Mouse (Mus musculus) 416B (cell line): Measurements from ENCODE around the gene Mlph.

ENCODE experiments used
- DNase-seq: peaks from one replicate; pipeline ENCODE4 v3.0.0; 2011; ENCODE audit warnings: low read depth

Gene Mlph

DNA sequence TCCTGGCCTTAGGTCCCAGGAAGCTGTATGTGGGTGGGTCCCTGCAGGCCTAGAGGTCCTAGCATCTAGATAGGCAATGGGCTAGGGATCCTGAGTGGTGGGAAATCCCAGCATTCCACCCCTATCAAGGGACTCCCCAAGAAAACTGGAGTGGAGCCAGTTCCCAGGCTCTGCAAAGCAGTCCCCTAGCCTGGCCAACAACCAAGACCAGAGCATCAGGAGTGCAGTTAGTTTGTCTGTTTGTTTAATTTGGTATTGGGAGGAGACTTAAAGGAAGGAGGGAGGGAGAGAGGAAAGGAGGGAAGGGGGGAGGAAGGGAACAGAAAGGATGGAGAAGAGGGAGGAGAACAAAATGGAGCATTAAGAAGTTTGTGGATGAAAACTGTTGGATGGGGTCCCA is 5.7 kb upstream of the Mlph start:
- DNase-seq, result no peak

DNA sequence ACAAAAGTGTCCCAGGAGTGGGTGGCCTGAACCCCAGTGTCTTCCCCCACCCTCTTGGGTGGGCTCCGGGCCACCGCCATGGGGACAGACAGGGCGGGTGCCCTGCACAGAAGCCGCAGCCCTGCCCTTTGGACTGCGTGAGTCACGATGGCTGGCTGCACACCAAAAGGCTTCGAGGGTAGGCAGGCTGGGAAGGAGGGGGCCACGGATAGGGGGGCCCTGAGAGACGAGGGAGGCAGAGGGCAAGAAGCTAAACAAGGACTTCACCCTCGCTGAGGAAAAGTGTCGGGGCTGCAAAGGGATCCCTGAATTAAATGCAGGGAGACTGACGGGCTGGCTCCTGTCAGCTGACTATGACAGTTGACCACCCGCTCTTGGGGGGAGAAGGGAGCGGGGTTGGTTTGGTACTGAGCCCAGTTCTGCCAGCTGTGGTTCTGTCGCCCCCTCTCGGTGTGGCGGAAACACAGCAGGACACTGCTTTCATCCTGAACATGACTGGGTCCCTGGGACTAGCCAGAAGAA is 5.2 kb upstream of the Mlph start:
- DNase-seq, result no peak

DNA sequence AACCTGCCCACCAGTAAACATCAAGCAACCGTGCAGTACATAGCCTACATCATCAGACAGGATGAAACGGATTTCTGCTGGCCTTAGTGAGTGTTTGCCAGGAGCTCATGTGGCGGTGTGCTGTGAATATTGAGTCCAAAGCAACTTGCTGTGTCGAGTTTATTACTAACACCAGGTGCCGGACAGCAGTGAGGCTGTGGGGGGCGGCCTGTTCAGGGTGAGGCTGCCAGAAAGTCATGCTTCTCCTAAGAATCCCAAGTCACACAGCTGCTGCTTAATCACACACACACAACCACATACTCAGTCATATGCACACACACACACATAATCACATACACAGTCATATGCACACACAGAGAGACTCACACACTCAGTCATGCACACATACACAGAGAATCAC is 1.7 kb upstream of the Mlph start:
- DNase-seq, result no peak

DNA sequence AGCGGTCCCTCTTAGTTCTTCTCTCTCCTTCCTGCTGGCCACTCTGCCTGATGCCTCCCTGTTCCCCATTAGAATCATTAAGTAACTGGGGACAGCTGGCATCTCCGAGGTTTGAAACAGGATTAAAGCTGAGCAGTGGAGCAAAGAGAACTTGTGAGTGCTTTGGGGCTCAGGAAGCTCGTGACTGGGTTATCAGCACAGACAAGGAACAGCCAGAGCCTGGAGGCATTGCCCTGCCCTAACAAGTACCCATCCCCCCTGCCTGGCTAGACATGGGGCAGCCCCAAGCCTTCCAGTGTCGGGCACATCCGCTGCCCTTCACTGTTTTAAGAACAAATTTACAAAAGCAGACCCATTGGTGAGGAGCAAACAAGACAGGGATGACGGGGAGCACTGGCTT is 2.6 kb downstream of the Mlph start:
- no peak for DNase-seq

DNA sequence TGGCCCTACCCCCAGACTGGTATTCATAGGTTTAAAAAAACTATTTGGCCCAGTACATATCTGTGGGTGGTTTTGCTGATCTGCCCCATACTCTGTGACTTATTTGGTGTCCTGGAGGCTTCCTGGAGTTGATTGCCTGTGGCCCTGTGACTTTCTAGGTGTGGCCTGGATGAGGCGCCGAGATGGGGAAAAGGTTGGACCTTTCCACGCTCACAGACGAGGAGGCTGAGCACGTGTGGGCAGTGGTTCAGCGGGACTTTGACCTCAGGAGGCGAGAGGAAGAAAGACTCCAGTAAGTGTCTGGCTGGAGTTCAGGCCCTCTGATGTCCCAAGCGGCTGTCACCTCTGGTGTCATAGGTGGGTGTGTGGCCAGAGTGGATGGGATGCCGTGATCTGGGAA is 6.8 kb downstream of the Mlph start:
- DNase-seq, result no peak

DNA sequence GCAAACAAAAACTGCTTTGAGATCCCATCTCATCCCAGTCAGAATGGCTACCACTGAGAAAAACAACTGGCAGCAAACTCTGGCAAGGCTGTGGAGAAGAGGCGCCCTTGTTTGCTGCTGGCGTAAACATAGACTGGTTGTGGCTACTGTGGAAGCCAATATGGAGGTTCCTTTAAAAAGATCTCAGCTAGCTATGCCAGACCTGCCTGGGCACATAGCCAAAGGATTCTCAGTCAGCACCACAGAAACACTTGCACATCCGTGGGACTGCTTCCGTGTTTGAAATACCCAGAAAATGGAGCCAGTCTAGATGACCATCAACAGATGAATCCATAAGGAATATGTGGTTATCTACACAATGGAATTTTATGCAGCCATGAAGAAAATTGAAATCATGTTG is 11.1 kb downstream of the Mlph start:
- peak; percentile 41 for DNase-seq

DNA sequence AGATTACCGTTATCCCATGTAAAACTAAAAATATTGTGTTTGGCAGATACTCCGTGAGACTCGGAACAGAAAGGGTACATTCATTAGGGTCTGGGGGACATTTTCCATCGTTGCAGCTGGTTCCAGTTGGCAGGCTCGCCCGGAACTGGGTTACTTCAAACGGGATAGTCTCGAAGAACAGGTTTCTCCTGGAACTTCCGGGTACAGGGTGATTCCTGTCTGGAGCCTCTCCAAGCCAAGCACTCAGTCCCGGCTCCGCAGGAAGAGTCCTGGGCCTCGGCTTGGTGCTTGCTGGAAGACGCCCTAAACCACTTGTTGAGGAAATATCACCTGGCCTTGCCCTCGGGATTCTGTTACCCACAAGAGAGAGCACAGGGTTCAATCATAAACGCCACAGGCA is 12.4 kb downstream of the Mlph start:
- DNase-seq, result no peak

DNA sequence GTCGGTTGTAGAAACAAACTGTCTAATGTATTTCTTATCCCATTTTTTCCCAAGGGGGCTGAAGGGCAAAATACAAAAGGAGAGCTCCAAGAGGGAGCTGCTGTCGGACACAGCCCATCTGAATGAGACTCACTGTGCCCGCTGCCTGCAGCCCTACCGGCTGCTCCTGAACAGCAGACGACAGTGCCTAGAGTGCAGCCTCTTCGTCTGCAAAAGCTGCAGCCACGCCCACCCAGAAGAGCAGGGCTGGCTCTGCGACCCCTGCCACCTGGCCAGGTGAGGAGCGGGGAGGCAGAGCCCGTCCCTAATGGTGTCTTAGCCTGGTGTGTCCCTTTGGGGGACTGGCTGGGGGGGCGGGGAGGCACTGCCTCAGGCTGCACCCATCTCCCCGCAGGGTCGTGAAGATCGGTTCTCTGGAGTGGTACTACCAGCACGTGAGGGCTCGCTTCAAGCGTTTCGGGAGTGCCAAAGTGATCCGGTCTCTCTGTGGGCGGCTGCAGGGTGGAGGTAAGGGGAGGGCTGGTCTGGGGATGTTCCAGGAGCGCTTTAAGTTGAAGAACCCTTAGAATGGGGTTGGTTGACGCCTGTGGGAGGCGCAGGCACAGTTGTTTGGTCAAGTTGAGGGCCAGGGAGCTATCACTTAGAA is 13.2 kb downstream of the Mlph start:
- DNase-seq, result no peak

DNA sequence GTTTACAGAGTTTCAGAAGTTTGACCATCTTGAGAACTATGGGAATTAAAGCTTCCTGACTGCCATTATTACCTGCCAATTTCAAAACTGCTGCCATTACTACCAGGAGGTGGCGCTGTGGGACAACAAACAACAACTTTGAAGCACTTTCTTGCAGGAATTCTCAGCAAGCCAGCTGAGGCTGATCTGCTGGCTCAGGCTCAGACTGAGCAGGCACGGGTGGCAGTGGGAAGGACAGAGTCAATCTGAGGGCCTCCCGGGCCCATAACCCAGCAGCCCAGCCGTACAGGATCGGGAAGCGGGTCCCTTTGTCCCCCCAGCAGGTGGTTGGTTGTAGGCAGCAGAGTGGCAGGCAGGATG is 13.7 kb downstream of the Mlph start:
- peak; percentile 84 for DNase-seq

DNA sequence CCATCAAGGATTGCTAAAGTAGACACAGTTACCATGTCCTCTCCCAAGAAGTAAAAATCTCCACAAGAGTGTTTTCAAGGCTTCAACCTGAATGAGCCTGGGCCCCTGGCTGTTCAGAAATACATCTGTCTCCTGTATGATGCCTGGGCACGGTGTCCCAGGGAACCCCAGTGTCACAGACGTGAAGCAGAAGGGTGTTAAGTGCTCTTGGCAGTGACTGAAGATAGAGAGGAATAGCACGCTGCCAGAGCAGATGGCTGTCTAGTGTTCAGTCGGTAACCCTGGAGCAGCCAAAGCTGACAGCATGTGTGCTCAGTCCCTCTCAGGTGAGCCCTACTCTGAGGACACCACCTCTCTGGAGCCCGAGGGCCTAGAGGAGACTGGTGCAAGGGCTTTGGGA is 18.1 kb downstream of the Mlph start:
- DNase-seq, result no peak

DNA sequence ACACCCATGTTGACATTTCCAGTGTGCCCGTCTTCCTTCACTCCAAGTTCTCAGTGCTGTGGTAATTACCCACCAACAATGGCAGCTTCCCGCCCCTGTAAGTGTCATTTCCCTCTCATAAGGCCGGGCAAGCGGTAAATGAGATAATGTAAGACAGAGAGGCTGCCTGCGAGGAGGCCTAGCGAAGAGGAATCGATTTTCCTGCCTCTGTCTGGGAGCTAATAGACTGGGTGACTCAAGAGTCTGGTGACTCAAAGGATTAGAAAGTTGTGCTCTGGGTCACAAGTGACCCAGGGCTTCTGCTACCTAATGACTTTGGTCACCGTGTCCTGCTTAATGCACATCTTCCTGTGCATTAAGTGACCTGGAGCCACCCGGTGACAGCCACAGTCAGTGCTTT is 22.1 kb downstream of the Mlph start:
- no peak for DNase-seq

DNA sequence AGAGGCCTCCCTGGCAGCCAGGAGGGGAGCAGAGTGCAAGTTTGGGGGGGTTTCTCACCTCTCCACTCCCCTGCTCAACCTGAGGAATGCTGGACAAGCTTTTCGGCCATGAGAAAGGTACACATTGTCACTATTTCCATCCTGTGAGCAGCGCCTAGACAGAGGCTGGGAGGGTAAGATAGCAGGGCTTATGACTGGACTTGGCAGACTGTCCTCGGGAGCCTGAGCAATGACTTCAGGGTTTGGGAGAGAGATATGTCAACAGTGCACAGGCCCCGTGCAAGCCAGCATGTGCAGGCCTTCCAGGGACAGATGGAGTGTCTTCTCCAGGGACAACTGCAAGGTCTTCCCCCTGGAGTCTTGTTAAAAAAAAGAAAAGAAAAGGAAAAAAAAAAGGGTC is 25.1 kb downstream of the Mlph start:
- no peak for DNase-seq

DNA sequence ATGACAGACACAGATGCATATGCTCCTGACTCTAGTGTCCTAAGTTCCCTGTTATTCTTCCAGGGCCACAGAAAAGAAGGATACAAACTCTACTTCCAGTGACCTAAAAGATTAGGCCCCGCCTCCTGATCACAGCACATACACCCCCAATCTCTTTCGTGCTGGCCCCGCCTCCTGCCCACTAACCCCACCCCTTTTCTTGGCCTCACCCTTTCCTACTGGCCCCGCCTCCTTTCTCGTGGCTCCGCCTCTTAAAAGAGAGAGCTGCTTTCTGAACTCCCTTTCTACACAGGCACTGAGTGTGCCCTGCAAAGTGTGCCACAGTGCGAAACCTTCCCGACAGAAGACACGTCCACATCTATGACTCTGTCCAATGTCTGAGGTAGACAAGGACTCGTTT is 30.3 kb downstream of the Mlph start:
- peak; percentile 29 for DNase-seq

DNA sequence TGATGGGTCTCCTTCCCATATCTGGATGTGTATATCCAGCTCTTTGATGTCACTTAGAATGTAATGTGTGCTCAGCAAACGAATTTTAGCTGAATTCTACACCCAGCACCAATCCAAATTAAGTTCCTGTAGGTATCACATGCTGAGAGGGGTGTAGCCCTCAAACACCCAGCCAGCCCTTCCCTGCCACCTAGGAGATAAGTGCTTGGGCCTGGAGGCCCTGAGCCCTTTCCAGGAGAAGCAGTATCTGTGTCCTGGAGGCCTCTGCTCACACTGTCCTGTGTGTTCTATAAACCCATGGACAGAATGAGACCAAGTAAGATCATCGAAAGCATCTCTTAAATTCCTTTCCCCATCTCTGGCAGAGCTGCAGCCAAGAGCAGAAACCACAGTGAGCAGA is 32.4 kb downstream of the Mlph start:
- no peak for DNase-seq

DNA sequence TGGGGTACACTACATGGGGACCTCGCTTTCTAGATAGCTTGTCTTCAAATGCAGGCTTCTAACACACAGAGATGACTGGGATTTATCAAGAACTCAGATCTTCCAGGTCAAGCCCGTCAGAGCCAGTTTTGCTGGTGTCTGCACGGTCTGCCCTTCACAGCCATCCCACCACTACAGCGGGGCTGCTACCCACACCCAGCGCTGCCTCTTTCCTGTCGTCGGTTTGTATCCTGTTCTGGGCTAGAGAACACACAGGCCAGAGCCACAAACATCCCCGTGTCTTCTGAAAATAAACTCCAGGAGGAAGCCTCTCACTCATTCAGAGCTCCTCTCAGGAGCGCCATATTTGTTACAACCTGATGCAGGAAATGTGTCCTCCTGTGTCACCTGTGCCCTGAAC is 34.4 kb downstream of the Mlph start:
- peak; percentile 42 for DNase-seq

DNA sequence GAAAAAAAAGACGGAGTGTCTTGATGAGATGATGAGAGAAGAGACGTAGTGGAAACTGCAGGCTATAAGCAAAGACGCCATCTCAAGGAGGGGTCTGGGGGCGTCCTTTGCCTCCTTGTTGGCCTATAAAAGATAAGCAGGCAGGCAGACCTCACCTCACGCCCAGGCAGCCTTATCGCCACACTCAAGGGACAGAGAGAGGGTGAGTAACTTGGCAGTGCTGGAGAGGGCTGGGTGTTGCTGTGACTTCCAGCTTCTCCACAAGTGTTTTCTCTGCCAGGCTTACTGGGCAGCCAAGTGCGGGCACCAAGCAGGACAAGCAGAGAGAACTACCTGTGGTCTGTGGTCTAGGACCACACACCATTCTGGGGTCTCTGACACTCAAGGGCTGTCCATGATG is 36.8 kb downstream of the Mlph start:
- DNase-seq, result no peak

DNA sequence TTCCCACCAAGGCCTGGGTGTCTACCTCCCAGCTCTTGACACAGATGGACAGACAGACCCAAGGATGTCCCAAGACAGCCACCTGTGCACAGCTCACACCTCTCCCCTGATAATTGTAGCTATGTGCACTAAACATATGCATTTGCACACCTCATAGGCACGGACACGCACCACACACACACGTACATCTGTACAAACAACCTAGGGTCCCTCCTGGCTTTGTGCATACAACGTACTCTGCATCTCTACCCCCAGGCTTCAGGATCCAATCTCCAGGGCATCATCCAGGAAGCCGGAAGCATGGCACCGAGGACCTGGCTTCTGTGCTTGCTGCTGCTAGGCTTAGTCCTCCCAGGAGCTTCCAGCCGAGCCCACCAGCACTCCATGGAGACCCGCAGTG is 37.9 kb downstream of the Mlph start, which contains the start of gene Prlh:
Gene Prlh (plus strand): TSS at position 301 of the 400 bp plus-strand sequence.
- DNase-seq, result no peak

DNA sequence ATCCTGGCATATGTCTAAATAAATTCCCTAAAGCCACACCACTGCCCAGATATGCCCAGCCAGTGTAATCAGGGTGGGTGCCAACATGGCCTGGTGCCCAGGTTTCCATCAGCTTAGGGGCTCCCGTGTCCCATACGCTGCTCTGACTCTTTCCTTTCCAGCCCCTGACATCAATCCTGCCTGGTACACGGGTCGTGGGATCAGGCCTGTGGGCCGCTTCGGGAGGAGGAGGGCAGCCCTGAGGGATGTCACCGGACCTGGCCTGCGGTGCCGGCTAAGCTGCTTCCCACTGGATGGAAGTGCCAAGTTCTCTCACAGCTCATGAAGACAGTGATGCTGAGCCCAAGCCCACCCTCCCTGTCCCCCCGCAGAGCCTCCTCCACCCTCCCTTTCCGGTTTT is 38.8 kb downstream of the Mlph start:
- DNase-seq, result no peak

DNA sequence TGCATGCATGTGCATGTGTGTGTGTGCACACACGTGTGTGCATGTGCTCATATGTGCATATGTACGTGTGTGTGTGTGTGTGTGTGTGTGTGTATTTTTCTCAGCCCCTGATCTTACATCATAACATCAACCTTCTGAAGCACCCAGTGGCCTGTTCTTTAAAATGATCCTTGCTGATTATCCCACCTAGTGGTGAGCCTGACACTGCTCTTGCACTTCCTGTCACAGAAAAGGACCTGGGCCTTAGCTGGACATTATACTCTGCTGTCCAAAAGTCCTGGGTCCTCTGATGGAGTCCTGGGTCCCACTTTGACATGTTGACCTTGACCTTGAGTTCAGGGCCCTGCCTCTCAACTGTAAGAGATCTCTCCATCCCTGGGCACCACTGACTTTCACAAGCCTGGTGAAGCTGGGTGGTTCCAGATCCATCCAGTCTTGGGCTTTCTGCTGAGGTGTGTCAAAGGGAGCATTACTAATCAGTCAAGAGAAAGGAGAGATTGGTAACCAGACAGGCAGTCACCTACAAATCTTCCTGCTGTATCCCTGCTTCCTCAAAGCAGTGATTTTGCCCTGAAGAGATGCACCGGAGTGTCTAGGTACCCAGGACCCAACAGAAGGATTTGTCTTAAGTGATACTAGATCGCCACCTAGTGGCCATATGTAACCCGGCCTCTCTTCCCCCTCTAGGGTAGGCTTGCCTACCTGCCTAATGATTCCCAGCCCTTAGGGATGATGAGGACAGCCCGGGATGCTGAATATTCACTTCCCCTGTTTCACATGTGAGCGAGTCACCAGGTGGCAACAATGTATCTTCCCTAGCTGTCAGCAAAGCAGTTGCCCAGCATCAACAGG is 41.6 kb downstream of the Mlph start:
- peak; percentile 73 for DNase-seq

DNA sequence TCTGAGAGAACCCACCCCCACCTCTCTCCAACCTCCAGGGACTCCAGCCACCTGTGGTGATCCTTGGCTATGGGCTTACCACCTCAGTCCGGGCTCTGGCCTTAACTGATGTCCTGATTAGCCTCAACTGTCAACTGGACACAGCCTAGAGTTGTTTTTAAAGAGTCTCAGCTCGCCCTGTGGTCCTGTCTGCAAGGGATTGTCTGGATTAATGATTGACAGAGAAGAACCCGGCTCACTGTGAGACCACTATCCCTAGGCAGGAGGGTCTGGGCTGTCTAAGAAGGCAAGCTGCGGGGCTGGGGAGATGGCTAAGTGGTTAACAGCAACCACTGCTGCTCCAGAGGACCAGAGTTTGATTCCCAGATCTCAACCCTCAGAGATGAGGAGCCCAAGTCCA is 47.6 kb downstream of the Mlph start:
- DNase-seq, result no peak

DNA sequence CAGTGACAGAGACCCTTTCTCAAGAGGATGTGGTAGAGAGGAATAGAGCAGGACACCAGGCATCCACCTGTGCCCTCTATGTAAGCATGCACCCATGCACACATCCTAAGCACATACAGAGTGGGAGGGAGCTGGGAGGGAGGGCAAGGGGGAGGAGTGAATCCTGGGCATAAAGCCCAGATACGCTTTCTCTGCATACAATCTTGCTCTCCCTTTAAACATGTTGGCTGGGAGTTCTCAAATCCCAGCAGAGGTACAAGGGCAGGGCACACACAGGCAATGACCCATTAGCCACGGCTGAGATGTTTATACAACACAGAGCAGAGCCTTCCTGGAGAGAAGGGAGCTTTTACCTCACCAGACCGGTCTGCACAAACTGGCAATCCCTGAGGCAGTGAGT is 48.1 kb downstream of the Mlph start:
- DNase-seq, result no peak

DNA sequence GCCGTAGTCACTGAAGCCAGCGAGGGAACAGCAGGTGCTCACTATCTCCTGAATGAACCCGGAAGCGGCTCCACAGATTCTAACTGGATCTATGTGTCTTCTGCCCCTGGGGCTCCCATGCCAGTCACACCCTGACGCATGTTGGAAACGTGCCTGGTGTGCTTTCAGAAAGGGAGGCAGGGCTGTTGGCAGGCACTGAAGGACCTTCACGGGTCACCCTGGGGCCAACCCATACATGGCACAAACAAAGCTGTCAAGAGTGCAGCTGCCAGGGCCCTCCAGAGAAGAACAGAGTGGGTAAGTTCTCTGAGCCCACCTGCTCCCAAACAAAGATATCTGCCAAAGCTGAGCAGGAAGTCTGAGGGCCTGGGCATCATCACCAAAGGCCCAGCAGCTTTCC is 52.7 kb downstream of the Mlph start:
- no peak for DNase-seq

DNA sequence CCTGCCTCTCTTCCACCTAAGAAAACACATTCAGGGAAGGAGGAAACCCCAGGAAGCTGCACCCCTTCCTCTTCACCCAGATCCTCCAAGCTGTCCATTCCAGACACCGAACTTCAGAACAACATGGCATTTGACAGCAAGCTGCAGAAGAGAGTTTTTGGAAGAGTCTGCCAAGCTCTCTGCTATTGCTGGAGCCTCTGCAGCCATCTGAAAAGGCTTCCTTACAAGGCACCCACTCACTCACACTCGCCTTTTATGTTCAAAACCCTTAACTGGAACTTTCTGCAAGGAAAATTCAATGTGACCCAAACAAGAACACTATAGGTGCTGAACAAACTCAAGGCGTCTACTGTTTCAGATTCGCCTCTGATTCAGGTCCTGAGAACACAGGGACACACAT is 53.8 kb downstream of the Mlph start:
- DNase-seq, result no peak

DNA sequence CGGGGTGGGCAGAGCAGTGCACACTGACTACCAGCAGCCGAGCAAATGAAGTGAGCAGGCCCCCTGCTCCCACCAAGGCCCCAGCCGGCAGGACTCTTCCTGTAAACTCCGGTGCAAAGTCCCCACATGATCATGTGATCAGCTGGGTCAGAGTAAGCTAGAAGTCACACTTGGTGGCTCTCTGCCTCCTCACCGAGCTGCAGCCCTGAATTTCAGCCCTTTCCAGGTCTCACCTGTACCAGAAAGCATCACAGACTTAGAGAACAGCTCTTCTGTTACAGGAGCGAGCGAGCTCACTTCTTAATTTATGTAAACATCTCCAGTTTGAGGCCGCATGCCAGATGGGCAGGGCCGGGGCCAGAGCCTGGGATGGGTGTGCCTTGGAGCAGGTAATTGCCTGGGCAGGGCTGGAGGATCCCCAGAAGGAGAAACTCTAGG is 54.5 kb downstream of the Mlph start, which contains the start of gene Rab17:
Gene Rab17 (minus strand): TSS at position 315 of the 438 bp plus-strand sequence.
- DNase-seq, result peak; percentile 48
